Mouse (Mus musculus) right cerebral cortex, postnatal 4 days (tissue): ENCODE measurements around the gene Ypel1.

Source experiments
- DNase-seq: peaks from one replicate; pipeline ENCODE4 v3.0.0-alpha.2; 2022

Gene Ypel1

GRCm38 (mm10) chr16:17069511-17070443 is at the start of gene Ypel1:
Gene Ypel1, plus strand, starts transcription at chr16:17069696.
- DNase-seq, result peak; percentile 87

- no peak for DNase-seq
Observed at GRCm38 (mm10) chr16:17024469-17025148, 44.9 kb upstream of the Ypel1 start.

GRCm38 (mm10) chr16:17029971-17030695 is 39.4 kb upstream of the Ypel1 start:
- no peak for DNase-seq

GRCm38 (mm10) chr16:17033754-17034153 is 35.7 kb upstream of the Ypel1 start:
- DNase-seq, result no peak

- DNase-seq, result no peak
Observed at GRCm38 (mm10) chr16:17040716-17041115, 28.8 kb upstream of the Ypel1 start.

GRCm38 (mm10) chr16:17041417-17041816 is 28.1 kb upstream of the Ypel1 start:
- DNase-seq, result no peak

GRCm38 (mm10) chr16:17044320-17044719 is 25.2 kb upstream of the Ypel1 start:
- DNase-seq, result no peak

GRCm38 (mm10) chr16:17045287-17045686 is 24.2 kb upstream of the Ypel1 start:
- DNase-seq, result no peak

GRCm38 (mm10) chr16:17049886-17050285 is 19.6 kb upstream of the Ypel1 start:
- DNase-seq, result no peak

- no peak for DNase-seq
Observed at GRCm38 (mm10) chr16:17052087-17052486, 17.4 kb upstream of the Ypel1 start.

- no peak for DNase-seq
Observed at GRCm38 (mm10) chr16:17053903-17054302, 15.6 kb upstream of the Ypel1 start.

GRCm38 (mm10) chr16:17055584-17055983 is 13.9 kb upstream of the Ypel1 start:
- DNase-seq, result no peak

GRCm38 (mm10) chr16:17062338-17062737 is 7.2 kb upstream of the Ypel1 start:
- no peak for DNase-seq

- no peak for DNase-seq
Observed at GRCm38 (mm10) chr16:17067552-17067951, 1.9 kb upstream of the Ypel1 start.

- DNase-seq, result no peak
Observed at GRCm38 (mm10) chr16:17070716-17071115, 1.2 kb downstream of the Ypel1 start.

GRCm38 (mm10) chr16:17073000-17073399 is 3.5 kb downstream of the Ypel1 start:
- DNase-seq, result no peak

GRCm38 (mm10) chr16:17076301-17076700 is 6.8 kb downstream of the Ypel1 start:
- DNase-seq, result no peak

- DNase-seq, result no peak
Observed at GRCm38 (mm10) chr16:17076869-17077268, 7.4 kb downstream of the Ypel1 start.

GRCm38 (mm10) chr16:17078101-17078500 is 8.6 kb downstream of the Ypel1 start:
- DNase-seq, result no peak

- DNase-seq, result no peak
Observed at GRCm38 (mm10) chr16:17082121-17082792, 12.8 kb downstream of the Ypel1 start.

GRCm38 (mm10) chr16:17085636-17086035 is 16.1 kb downstream of the Ypel1 start:
- DNase-seq, result no peak

GRCm38 (mm10) chr16:17086241-17086640 is 16.7 kb downstream of the Ypel1 start:
- no peak for DNase-seq
